Mouse (Mus musculus): Measurements from ENCODE around the gene Gm4302. TPM values are rescaled to one million over a fixed set of nuclear protein-coding genes. Genes with fewer than 3 reads are reported as not detected.

The Gm4302 gene
- polyA plus RNA-seq, 1 experiment from 2014 or later, result not detected

Other genes with a start within 250 kb of the Gm4302 start
- gene Gm4301, start 5.2 kb upstream of the Gm4302 start, polyA plus RNA-seq (2014; fragmentation: Nextera tagmentation; extraction: Ambion mirVana), result not detected in 2 replicates
- gene Gm4303, start 5.1 kb downstream of the Gm4302 start, polyA plus RNA-seq (2014; fragmentation: Nextera tagmentation; extraction: Ambion mirVana), result not detected in 2 replicates
- not detected in 2 replicates for gene Gm4305, start 10.3 kb downstream of the Gm4302 start, polyA plus RNA-seq (2014; fragmentation: Nextera tagmentation; extraction: Ambion mirVana)
- not detected in 2 replicates for gene Gm4307, start 20.5 kb downstream of the Gm4302 start, polyA plus RNA-seq (2014; fragmentation: Nextera tagmentation; extraction: Ambion mirVana)
- not detected in 2 replicates for gene Gm4312, start 41.7 kb downstream of the Gm4302 start, polyA plus RNA-seq (2014; fragmentation: Nextera tagmentation; extraction: Ambion mirVana)
- 23.6 and 26.6 TPM in 2 replicates for gene Tmtc3, start 146.5 kb downstream of the Gm4302 start, polyA plus RNA-seq (2014; fragmentation: Nextera tagmentation; extraction: Ambion mirVana)
- gene Cep290, start 146.7 kb downstream of the Gm4302 start, polyA plus RNA-seq (2014; fragmentation: Nextera tagmentation; extraction: Ambion mirVana), result 5.3 and 6.0 TPM in 2 replicates
- 7.7 and 9.9 TPM in 2 replicates for gene 4930430F08Rik, start 249.6 kb downstream of the Gm4302 start, polyA plus RNA-seq (2014; fragmentation: Nextera tagmentation; extraction: Ambion mirVana)
- gene 1700017N19Rik, start 249.6 kb downstream of the Gm4302 start, polyA plus RNA-seq (2014; fragmentation: Nextera tagmentation; extraction: Ambion mirVana), result not detected in 2 replicates

Measured in intestine, embryonic 14.5 days (tissue).